Mouse (Mus musculus) spleen, postnatal 4 days (tissue): ENCODE results near the gene Capn3.

Source experiments
- DNase-seq, 2 experiments: peaks; one replicate each; pipeline ENCODE4 v3.0.0; 2022; ENCODE audit warnings: low spot score in 2 of 2

The Capn3 gene

DNA sequence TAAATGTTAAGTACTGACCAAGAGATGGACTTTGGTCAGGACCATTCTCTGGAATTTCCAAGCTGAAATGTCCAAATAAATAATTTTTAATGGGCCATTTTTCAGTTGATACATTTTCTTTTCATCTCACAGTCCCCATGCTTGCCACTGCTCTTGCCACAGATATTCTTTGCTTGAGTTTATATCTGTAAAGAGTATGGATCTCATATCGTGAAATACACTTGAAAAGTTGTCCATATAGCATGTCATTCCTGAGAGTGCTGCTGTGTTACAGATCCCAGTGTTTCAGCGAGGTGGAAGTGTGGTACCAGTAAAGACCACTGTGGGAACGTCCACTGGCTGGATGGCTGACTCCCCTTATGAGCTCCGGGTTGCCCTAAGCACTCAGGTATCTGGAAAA, at the start of gene Capn3:
TSS of gene Capn3 (plus strand) at position 301 of the 400 bp plus-strand sequence.
- DNase-seq, result no peak

DNA sequence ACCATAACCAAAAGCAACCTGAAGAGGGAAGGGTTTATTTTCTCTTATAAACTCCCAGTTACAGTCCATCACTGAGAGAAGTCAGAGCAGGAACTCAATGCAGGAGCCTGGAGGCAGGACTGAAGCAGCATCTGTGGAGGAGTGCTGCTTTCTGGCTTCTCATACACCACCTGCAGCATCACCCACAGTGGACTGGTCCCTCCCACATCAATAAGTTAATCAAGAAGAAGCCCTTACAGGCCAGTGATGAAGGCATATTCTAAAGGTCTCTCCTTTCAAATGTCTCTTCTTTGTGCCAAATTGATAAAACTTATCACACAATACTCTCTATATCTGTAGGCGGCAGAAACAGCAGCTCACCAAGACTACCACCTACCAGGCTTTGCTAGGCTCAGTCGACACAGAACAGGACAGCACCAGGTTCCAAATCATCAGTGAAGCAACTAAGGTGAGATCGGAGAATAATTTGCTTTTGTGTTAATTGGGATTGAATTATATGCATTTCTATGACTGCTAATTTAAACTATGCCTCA, 44.7 kb upstream of the Capn3 start:
- no peak for DNase-seq

DNA sequence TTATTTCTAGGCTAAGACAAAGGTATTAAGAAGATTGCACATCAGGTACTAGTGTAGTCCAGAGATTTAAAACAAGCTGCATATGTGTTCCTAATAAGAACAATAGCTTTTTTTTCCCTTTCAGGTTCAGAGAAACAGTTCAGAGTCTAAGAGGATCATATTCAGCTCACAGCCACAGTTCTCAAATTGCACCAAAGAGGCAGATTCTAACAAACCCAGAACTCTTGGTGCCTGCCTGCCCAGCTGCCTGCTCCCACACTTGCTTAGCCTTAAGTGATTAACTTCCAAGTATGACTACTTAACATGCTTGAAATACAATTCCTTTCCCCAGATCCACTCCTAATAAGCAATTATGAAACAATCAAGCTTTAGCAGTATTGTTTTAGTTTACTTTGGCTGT, 41.7 kb upstream of the Capn3 start:
- no peak for DNase-seq

DNA sequence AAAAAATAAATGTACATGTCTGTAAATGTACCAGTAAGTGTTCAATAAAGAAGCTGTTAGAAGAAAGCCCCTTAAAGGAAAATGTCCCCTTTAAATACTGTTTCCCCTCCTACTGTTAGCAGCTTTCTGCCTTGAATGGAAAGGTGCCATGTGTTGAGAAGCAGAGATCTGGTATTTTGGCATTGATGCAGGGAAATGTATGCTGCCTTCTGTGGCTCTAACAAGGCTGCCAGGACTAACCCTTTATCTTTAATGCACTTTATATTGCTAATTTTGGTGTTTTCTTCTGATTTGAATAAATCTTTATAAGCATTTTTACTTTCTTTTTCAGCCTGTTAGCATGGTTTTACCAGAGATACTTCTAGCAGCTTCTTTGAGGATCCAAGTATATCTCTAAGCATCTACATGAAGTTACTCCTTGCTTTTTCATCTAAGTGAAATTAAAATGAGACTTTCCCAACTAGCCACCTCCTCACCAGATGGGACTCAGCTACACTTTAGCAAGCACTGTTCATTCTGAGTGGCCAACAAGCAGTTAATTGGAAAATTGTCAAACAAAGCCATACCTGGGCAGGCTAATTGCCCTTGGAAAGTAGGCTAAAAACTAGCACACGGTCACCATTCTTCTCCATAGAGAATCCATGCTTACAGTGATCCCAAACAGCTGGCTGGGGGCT, 40.9 kb upstream of the Capn3 start:
- DNase-seq, result no peak

DNA sequence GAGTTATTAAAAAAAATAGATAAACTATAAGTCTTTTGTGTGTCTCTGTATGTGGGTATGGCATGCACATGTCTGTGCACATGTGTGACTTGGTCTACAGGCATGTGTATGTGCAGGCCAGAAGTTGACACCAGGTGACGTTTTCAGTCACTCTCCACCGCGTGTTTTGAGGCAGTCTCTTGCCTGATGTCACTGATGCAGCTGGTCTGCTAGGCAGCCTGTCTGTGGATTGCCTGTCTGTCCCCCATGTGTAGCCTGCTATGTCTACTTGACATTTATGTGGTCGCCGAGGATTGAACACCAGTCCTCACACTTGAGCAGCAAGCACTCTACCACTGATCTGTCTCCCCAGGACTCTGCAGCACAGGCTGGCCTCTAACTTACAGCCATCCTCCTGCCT, 31.4 kb upstream of the Capn3 start:
- no peak for DNase-seq

DNA sequence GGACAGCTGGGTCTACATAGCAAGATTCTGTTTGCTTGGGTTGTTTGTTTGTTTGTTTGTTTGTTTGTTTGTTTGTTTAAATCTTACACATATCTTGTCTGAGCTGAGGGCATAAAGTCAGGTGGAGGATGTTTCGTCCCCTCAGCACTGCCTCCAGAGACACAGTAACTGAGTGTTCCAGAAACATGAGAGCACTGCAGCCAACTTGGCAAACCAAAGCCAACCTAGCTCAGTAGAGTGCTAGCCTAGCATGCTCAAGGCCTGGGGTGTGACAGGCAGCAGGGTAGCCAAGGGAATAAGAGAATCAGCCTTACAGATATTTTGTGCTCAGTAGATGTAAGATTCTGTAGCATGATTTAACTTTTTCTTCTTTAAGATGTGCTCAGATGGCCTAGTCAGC, 11.3 kb upstream of the Capn3 start:
- no peak for DNase-seq

DNA sequence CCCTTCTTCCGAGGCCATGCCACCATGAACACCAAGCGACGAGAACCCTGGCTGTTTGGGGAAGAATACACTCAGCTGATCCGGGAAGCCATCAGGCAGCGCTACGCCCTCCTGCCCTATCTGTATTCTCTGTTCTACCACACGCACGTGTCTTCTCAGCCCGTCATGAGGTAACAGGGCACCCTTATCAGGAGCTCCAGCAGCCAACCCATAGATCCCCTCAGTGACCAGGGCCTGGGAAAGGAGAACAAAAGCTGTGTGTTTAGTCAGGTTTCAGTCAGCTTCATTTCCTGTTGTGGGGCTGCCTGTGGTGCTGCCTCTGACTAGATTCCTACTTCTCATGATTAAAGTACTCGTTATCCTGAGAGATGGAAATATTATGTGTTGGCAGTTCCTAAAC, 9.4 kb upstream of the Capn3 start:
- peak; percentile 24 to 63 for DNase-seq

DNA sequence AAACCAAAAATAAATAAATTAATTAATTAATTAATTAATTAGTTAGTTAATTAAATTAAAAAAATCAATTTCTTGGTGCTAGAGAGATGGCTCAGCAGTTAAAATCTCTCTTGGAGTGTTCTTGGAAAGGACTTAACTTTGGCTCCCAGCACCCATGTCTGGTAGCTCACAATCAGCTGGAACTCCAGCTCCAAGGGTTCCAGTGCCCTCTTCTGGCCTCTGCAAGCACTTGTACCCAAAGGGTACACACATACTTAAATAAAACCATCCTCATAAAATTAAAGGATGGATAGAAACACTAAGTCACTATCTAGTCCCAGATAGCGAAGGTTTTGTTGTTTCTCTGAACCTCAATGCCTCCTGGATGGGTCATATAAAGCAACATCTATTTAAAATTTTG, 8.5 kb upstream of the Capn3 start:
- DNase-seq, result no peak

DNA sequence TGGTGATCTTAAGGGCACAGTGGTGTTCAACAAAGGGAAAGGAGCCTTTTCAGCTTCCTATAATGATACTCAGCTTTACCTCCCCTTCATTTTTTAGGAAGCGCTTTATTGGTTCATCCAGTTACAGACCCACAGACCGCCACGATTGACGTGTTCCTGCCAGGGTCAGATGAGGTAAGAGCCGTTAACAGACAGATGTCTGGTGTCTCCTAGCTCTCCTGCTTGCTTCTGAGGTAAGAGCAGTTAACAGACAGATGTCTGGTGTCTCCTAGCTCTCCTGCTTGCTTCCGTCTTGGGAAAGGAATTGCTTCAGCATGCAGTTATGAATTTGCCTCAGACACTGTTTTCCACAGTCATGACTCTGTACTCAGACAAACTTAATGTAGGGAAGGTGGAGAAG, 5.1 kb upstream of the Capn3 start:
- DNase-seq, result no peak

DNA sequence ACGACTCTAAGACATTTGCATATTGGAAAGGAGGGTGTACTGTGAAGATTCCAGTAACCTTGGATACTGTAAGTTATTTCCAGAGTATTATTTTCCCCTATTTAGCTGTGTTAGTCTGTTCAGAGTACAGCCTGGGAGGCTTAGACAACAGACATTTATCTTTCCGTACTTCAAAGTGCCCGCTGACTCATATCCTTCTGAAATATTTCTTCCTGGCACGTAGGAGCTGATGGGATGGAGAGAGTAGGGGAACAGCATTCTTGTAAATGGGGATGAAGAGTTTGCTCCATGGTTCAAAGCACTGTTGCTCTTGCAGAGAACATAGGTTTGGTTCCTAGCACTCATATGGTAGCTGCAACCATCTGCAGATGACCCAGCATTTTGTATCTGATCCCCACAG, 3.2 kb upstream of the Capn3 start:
- DNase-seq, result no peak

DNA sequence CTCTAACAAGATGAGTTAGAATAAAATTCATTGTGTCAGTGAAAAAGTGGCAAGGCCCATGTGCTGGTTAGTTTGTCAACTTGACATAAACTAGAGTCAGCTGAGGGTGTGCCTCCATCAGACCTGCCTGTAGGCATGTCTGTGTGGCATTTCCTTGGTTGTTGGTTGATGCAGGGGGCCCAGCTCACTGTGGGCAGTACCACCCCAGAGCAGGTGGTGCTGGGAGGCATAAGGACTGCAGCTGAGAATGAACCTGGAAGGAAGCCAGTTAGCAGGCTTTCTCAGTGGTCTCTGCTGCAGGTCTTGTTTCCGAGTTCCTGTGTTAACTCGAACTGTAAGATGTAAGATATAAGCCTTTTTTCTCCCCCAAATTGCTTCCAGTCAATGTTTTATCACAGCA, 832 bp upstream of the Capn3 start:
- DNase-seq, result no peak

DNA sequence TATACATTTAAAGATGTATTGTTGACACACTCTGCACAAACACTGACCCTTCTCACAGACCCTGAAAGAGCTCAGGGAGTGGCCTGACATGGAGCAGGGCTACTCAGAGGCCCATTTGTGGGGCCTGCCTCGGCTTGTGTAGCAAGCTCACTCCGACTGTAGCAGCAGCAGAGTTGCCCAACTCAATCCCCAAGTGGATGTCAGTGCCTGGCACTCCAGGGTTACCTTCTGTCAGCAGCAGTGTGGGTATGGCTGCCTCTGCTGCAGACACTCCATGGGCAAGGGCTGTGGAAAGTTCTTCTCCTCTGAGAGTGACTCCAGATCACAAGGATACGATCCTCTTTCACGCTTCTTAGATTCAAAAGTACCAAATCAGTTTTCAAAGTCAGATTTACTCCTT, 4.4 kb downstream of the Capn3 start:
- DNase-seq, result no peak

DNA sequence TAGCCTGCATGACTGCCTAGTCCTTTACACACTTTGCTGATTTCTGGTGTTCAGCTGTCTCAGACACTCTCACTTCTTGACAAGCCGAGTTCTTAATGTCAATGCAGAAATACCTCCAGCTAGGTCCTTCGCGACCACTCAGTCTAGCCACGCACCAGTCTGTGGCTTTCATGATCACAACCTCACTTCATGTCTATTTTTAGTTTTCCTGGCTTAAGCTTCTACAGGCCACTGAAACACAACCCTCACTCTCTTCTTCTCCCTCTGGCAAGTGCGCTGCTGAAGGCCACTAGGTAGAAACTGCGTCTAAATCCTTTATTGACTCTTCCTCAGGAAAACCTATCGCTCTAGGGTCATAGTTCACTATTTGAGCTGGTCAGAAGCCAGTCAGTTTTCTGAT, 7.5 kb downstream of the Capn3 start:
- no peak for DNase-seq

DNA sequence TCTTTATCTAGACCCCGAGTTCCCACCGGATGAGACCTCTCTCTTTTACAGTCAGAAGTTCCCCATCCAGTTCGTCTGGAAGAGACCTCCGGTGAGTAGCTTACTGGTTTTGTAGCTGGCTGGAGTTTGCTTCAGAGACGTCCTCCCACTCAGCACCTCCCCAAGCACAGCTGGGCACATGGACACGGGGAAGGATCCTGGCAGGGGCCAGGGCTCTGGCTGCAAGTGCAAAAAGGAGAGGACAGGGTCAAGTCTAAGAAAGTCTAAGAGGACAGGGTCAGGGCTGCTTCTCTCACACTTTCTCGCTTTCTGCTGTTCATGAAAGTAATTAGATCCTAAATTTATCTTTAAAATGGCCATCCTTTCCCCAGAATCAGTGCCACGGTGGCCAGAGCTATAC, 8.3 kb downstream of the Capn3 start:
- DNase-seq, result no peak

DNA sequence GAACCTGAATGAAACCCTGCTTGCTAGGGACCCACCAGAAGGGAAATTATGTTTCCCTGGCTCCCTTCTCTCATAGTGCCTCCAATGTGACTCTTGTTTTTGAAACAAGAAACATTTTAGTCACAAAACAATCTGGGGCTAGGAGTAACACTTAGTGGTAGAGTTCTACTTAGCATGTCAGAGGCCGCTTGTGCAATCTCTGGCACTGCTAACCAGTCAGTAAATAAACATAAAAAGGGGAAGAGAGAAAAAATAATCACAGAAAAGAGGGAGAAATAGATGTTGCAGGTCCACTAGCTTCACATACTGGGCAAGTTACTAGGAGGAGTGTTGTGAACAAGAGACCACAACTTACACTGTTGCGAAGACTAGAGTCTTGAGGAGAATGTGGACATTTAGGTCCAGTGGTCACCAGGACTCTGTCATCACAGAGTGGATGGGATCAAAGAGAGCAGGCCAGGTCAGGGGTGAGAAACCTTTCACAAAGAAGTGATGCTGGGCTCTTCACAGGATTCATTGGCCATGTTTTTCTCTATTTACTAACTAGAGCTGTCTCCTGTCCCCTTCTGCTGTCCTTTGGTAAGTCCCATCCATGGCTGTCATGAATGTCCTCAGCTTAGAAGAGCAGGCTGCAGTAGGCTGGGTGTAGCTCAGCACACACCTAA, 9.0 kb downstream of the Capn3 start:
- DNase-seq, result no peak

DNA sequence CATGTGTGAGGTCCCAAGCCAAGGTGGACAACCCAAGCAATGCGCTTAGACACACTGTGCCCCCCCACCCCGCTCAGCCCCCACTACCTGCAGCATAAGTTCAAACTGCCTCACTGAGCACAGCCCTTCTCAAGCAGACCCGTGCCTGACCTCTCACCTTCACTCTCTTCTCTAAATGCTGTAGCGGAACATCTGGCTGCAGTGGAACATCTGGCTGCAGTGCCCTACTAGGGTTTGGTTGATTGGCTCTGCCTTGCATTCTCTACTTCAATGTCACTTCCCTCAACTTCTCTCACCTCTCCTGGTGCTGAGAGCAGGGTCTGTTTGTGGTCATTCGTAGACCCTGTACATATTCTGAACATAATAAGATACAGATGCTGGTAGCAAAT, 9.6 kb downstream of the Capn3 start:
- no peak for DNase-seq

DNA sequence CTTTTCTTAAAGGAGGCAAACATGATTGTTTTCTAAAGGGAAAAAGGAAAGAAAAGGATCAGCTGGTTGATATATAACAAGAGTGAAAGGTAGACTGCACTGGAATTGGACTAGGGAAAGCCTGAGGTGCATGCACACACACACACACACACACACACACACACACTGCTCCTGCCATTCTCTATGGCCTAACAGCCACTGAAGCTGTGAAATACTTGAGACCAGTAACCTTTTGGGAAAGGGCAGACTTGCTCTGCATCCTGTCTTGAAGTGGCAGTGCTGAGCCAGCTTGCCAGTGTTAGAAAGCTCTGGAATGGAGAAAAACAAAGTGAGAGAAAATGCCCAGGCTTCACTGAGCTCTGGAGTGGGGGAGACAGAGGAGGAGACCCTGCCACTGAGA, 12.2 kb downstream of the Capn3 start:
- DNase-seq, result no peak

DNA sequence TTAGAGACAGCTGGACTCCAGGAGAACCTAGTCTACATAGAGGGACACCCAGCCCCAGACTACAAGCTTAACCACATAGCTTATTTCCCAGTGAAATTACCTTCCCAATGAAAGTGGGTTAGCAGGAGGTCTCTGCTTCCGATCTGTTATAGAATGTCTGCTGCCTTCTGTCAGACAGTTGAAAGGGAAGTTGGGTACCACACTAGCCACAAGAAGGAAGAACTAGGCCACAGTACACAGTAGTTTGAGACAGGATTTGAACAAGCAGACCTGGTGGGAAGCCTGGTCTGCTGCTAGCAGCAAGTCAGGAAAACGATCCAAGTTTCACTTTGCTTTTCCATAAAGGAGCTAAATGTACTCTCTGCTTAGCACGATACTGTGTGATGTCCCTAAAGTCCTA, 13.4 kb downstream of the Capn3 start:
- no peak for DNase-seq

DNA sequence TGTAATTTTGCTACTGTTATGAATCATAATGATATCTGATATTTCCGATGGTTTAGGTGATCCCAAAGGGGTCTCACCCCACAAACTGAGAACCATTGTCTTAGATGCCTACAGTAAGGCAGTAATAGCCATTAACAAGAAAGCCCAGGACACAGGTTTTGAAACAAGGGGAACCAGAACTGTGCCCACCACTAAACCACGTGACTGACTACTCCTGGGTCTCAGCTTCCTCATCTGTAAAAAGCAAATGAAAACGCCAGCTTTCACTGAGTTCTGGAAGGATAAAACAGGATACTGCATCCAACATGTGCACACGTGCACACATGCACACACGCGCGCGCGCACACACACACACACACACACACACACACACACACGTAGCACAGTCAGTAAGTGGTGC, 13.9 kb downstream of the Capn3 start:
- no peak for DNase-seq

DNA sequence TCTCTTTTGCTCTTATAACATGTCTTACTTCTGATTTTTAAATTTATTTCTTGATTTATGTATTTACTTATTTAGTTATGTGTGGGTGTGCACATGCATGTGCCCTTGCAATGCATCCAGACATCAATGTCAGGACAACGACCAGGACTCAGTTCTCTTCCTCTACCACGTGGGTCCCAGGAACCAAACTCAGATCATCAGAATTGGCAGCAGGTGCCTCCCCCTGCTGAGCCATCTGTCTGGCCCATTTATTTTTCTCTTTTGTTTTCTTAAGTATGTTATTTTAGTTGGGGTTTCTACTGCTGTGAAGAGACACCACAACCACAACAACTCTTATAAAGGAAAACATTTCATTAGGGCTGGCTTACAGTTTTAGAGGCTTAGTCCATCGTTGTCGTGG, 15.0 kb downstream of the Capn3 start:
- no peak for DNase-seq

DNA sequence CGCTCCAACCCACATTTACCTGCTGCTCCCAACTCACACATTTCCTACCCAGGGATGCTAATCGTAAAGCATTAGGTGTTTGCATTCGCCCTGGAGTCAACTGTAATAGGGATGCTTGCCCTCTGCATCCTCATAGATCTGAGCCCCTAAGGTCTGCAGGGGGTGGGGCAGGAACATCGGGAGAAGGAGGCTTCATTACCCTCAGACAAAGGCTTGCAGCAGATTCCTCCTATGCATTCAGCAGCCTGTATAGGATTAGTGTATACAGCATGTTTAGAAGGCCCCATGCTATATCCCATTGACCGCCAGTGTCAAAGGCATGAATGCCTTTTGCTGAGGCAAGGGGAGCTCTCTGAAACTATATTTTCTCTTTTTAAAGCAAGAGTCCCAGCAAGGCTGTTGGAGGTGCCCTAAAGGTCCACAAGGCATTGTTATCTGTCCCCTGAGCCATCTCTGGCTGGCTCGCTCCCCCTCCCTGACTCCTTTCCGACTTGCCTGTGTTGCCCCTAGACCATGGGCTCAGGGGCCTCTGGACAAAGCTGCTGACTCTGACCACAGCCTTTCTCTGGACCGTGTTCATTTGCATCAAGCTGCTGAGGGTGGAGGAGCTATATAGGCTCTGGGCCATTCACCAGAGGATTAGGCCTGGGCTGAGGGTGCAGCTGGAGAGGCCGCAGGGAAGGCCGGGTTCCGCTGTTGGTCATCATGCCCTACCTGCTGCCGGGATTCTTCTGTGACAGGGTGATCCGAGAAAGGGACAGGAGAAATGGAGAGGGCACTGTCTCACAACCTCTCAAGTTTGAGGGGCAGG, 20.7 kb downstream of the Capn3 start:
- no peak for DNase-seq

DNA sequence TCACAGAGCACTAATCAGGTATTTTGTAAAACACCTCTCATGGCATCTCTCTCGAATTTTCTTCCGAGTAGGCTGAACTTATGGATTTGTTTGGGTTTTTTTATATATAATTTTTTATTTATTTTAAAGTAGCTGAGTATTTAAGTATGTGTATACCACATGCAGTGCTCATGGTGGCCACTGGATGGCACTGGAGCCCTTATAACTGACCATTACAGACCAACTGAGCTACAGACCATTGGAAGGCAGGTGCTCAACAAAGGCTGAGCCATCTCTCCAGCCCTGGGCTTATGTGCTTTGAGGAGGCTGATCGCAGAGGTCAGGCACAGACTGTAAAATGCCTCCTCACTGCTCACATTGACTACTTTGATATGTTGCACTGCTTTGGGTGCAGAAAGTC, 22.8 kb downstream of the Capn3 start:
- DNase-seq, result peak; percentile 69 to 87

DNA sequence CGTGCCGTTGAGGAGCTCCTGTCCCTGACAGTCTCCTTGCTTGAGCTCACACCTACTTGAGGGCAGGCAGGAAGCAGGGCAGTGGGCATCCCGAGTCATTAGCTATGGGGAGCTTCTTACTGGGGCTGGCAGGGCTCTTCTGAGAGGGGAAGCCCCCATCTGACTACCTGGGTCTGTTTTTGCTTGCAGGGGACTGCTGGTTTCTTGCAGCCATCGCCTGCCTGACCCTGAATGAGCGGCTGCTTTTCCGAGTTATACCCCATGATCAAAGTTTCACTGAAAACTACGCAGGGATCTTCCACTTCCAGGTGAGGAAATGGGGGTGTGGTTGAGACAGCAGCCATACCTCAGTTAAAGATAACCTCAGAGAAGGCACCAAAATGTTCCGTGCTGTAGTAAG, 26.1 kb downstream of the Capn3 start:
- no peak for DNase-seq
